27 mouse cellular contexts compared by ENCODE assay signal in genomic region chr13:103422997-103423396, GRCm38 (mm10).
"Had no signal": no experiment of that assay in that cellular context is flagged by ENCODE, and none has a peak within 500 bp of the region (broad histone marks: within the 10 kb centered on the region; RNA-seq: fewer than 3 reads in every experiment).

No protein-coding gene starts in this region.

- H3K4me3 ChIP-seq: heart, embryonic 13.5 days; heart, embryonic 15.5 days; hindbrain, embryonic 10.5 days; hindbrain, embryonic 12.5 days; hindbrain, embryonic 13.5 days; hindbrain, embryonic 15.5 days; intestine, embryonic 15.5 days; kidney, embryonic 15.5 days; layer of hippocampus, adult 2 months; left cerebral cortex, adult 2 months had no signal

- H3K27me3 ChIP-seq: heart, embryonic 13.5 days; heart, embryonic 15.5 days; hindbrain, embryonic 12.5 days; hindbrain, embryonic 13.5 days; hindbrain, embryonic 15.5 days; intestine, embryonic 15.5 days; kidney, embryonic 15.5 days had no signal

- H3K4me2 ChIP-seq: heart, embryonic 13.5 days; heart, embryonic 15.5 days; hindbrain, embryonic 12.5 days; hindbrain, embryonic 13.5 days; hindbrain, embryonic 14.5 days; hindbrain, embryonic 15.5 days; intestine, embryonic 15.5 days; kidney, embryonic 15.5 days had no signal

- H3K9ac ChIP-seq: heart, embryonic 13.5 days; heart, embryonic 15.5 days; hindbrain, embryonic 12.5 days; hindbrain, embryonic 13.5 days; hindbrain, embryonic 14.5 days; hindbrain, embryonic 15.5 days; intestine, embryonic 15.5 days; kidney, embryonic 15.5 days had no signal

- H3K27ac ChIP-seq: heart, embryonic 13.5 days; heart, embryonic 15.5 days; hindbrain, embryonic 10.5 days; hindbrain, embryonic 12.5 days; hindbrain, embryonic 13.5 days; hindbrain, embryonic 14.5 days; hindbrain, embryonic 15.5 days; hindbrain, postnatal 0 days; intestine, embryonic 15.5 days; kidney, embryonic 15.5 days; kidney, postnatal 0 days; layer of hippocampus, adult 2 months; left cerebral cortex, adult 2 months had no signal

- H3K36me3 ChIP-seq: heart, embryonic 13.5 days; heart, embryonic 15.5 days; hindbrain, embryonic 10.5 days; hindbrain, embryonic 12.5 days; hindbrain, embryonic 13.5 days; hindbrain, embryonic 15.5 days; intestine, embryonic 15.5 days; kidney, embryonic 15.5 days had no signal

- ATAC-seq: hindbrain, embryonic 16.5 days; hindbrain, postnatal 0 days; inflammation-experienced regulatory T-cells, adult 6 months; intestine, embryonic 15.5 days; intestine, embryonic 16.5 days; intestine, postnatal 0 days had no signal

- DNase-seq: kidney, adult 11 months; kidney, adult 18-20 months; kidney, adult 2 months; kidney, adult 8-10 months; kidney, adult 9 months; kidney, postnatal 10 days; kidney, postnatal 14 days; kidney, postnatal 25 days; kidney, postnatal 36 days; kidney, postnatal 4 days had no signal

- H3K4me1 ChIP-seq: heart, embryonic 13.5 days; heart, embryonic 15.5 days; hindbrain, embryonic 10.5 days; hindbrain, embryonic 12.5 days; hindbrain, embryonic 13.5 days; hindbrain, embryonic 15.5 days; intestine, embryonic 15.5 days; kidney, embryonic 15.5 days had no signal

- H3K9me3 ChIP-seq: heart, embryonic 13.5 days; heart, embryonic 15.5 days; hindbrain, embryonic 12.5 days; hindbrain, embryonic 13.5 days; hindbrain, embryonic 15.5 days; intestine, embryonic 15.5 days; kidney, embryonic 15.5 days had no signal
